Mouse (Mus musculus): Measurements from ENCODE around the gene Taf1d. TPM values are rescaled to one million over a fixed set of nuclear protein-coding genes. Genes with fewer than 3 reads are reported as not detected.

Taf1d gene
- 6.6 and 10.6 TPM in 2 replicates for polyA plus RNA-seq (2012; rRNA removed; ENCODE audit: low replicate concordance)

GRCm38 (mm10) chr9:15305503-15306397 lies at the start of gene Taf1d:
Taf1d (plus strand) TSS chr9:15306214.

GRCm38 (mm10) chr9:15279649-15280490 lies 26.1 kb upstream of the Taf1d start, which contains the start of gene Med17:
Med17 (minus strand) TSS chr9:15279931.

GRCm38 (mm10) chr9:15306398-15307119 lies 545 bp downstream of the Taf1d start, which contains the start of gene 4931406C07Rik:
4931406C07Rik (minus strand) TSS chr9:15306448.

GRCm38 (mm10) chr9:15357484-15358275 lies 51.7 kb downstream of the Taf1d start, which contains the start of gene Cep295:
Cep295 (minus strand) TSS chr9:15357788.

Other genes with a start within 250 kb of the Taf1d start
- gene Hephl1, start 194.1 kb upstream of the Taf1d start, polyA plus RNA-seq (2012; rRNA removed; ENCODE audit: low replicate concordance) = 2.5 and 5.1 TPM in 2 replicates
- gene Vstm5, start 67.2 kb upstream of the Taf1d start, polyA plus RNA-seq (2012; rRNA removed; ENCODE audit: low replicate concordance) = 0.51 and 1.0 TPM in 2 replicates
- gene Med17, start 26.3 kb upstream of the Taf1d start, polyA plus RNA-seq (2012; rRNA removed; ENCODE audit: low replicate concordance) = 18.8 and 33.9 TPM in 2 replicates
- 16.9 and 41.4 TPM in 2 replicates for gene 4931406C07Rik, start 234 bp downstream of the Taf1d start, polyA plus RNA-seq (2012; rRNA removed; ENCODE audit: low replicate concordance)
- 4.1 and 7.1 TPM in 2 replicates for gene Cep295, start 51.6 kb downstream of the Taf1d start, polyA plus RNA-seq (2012; rRNA removed; ENCODE audit: low replicate concordance)
- gene Smco4, start 187.2 kb downstream of the Taf1d start, polyA plus RNA-seq (2012; rRNA removed; ENCODE audit: low replicate concordance) = 7.2 and 8.5 TPM in 2 replicates

Measured in mammary gland, adult 2 months (tissue).